Mouse (Mus musculus): ENCODE measurements at regions not wholly inside any gene's neighbourhood (a gene's known extent, or its start where the extent isn't known, plus 50 kb on each side); places are given as distances from the start of the nearest gene placed in this dataset.

GRCm38 (mm10) chr4:54878531-54878930 is 66.3 kb upstream of the Zfp462 start:
- no peak overlapping the region for H3K4me2 ChIP-seq (ENCODE audit: insufficient read depth, low read depth, poor library complexity, severe bottlenecking)
- no peak overlapping the region for H3K27ac ChIP-seq (ENCODE audit: insufficient read depth, low read depth)
- no peaks in the 10 kb centered on the region for H3K4me1 ChIP-seq (ENCODE audit: control insufficient read depth in 1 of 2, insufficient read depth in 2 of 2)
- DNase-seq (ENCODE audit: extremely low read depth), result no peak
- H3K9ac ChIP-seq (ENCODE audit: insufficient read depth, low read depth), result no peak overlapping the region
- no peaks in the 10 kb centered on the region for H3K79me2 ChIP-seq (replicated peaks; ENCODE audit: control insufficient read depth, extremely low read depth, insufficient read depth, poor library complexity, severe bottlenecking)
- in situ Hi-C loops (cut with MboI; ENCODE audit: low pct_ligation_motif_present, low pct_unique_long_range_greater_than_20kb, low sequenced_read_pairs) (no loop called here), dilution Hi-C loops (cut with MboI; ENCODE audit: extremely low pct_ligation_motif_present, extremely low pct_unique_long_range_greater_than_20kb, low sequenced_read_pairs) (no loop called here)
- H3K27me3 ChIP-seq (replicated peaks), result no peaks in the 10 kb centered on the region
- TF ChIP-seq USF2 (conservative IDR thresholded peaks at IDR 0.05; ENCODE audit: low read depth, low read length), result no peak
- no peak for TF ChIP-seq PAX5 (IDR thresholded peaks at IDR 0.05; ENCODE audit: low read length)
- TF ChIP-seq RCOR1 (conservative IDR thresholded peaks at IDR 0.05; ENCODE audit: low read depth, low read length), result no peak
- TF ChIP-seq BHLHE40 (IDR thresholded peaks at IDR 0.05; ENCODE audit: low read depth, low read length), result no peak
- TF ChIP-seq MAFK (IDR thresholded peaks at IDR 0.05; ENCODE audit: insufficient replicate concordance, low read length), result no peak
- no peak for TF ChIP-seq MAZ (IDR thresholded peaks at IDR 0.05; ENCODE audit: low read depth, low read length)
- no peak for TF ChIP-seq E2F4 (IDR thresholded peaks at IDR 0.05; ENCODE audit: insufficient replicate concordance, low read depth, low read length)
- no peak for TF ChIP-seq ZKSCAN1 (IDR thresholded peaks at IDR 0.05; ENCODE audit: borderline replicate concordance, low read depth, low read length)
- TF ChIP-seq KAT2A (IDR thresholded peaks at IDR 0.05; ENCODE audit: insufficient replicate concordance, low read length), result no peak
- no peak for TF ChIP-seq MEF2A (IDR thresholded peaks at IDR 0.05; ENCODE audit: borderline replicate concordance, low read depth, low read length)
- no peak for TF ChIP-seq ZMIZ1 (IDR thresholded peaks at IDR 0.05; ENCODE audit: low read depth, low read length)
- no peak for TF ChIP-seq ZC3H11A (IDR thresholded peaks at IDR 0.05; ENCODE audit: low read depth, low read length)
- TF ChIP-seq SIN3A (IDR thresholded peaks at IDR 0.05; ENCODE audit: low read length), result no peak
- peaks cover 17% of the 10 kb centered on the region for H3K9me3 ChIP-seq (replicated peaks; ENCODE audit: low read length)
- H3K4me3 ChIP-seq (replicated peaks in 1 of 3; ENCODE audit: low read depth in 2 of 3, low read length in 2 of 3, poor library complexity in 1 of 3), result no peak overlapping the region
- H3K36me3 ChIP-seq (replicated peaks in 1 of 2; ENCODE audit: control insufficient read depth in 1 of 2, insufficient read depth in 1 of 2, low read length in 1 of 2), result no peaks in the 10 kb centered on the region

- dilution Hi-C loops (cut with MboI; ENCODE audit: extremely low pct_ligation_motif_present, extremely low pct_unique_long_range_greater_than_20kb, low sequenced_read_pairs) (no loop called here), in situ Hi-C loops (cut with MboI; ENCODE audit: low pct_ligation_motif_present, low pct_unique_long_range_greater_than_20kb, low sequenced_read_pairs) (no loop called here)
- Histone ChIP-seq H3K27me3 (replicated peaks) (no peaks in the 10 kb centered on the region), H3K4me1 (ENCODE audit: control insufficient read depth in 1 of 2, insufficient read depth in 2 of 2) (no peaks in the 10 kb centered on the region), H3K4me2 (ENCODE audit: insufficient read depth, low read depth, poor library complexity, severe bottlenecking) (no peak overlapping the region), H3K9me3 (replicated peaks; ENCODE audit: low read length) (peaks cover 11% of the 10 kb centered on the region), H3K79me2 (replicated peaks; ENCODE audit: control insufficient read depth, extremely low read depth, insufficient read depth, poor library complexity, severe bottlenecking) (no peaks in the 10 kb centered on the region), H3K36me3 (replicated peaks in 1 of 2; ENCODE audit: control insufficient read depth in 1 of 2, insufficient read depth in 1 of 2, low read length in 1 of 2) (no peaks in the 10 kb centered on the region), H3K27ac (ENCODE audit: insufficient read depth, low read depth) (no peak overlapping the region), H3K4me3 (replicated peaks in 1 of 3; ENCODE audit: low read depth in 2 of 3, low read length in 2 of 3, poor library complexity in 1 of 3) (no peak overlapping the region), H3K9ac (ENCODE audit: insufficient read depth, low read depth) (no peak overlapping the region)
- DNase-seq (ENCODE audit: extremely low read depth), result no peak
- TF ChIP-seq ETS1 (conservative IDR thresholded peaks at IDR 0.05; ENCODE audit: low read depth, low read length), result no peak
- TF ChIP-seq NRF1 (IDR thresholded peaks at IDR 0.05; ENCODE audit: low read depth, low read length), result no peak
- no peak for TF ChIP-seq IRF4 (IDR thresholded peaks at IDR 0.05; ENCODE audit: low read depth, low read length)
- TF ChIP-seq SIN3A (IDR thresholded peaks at IDR 0.05; ENCODE audit: low read length), result no peak
- TF ChIP-seq BHLHE40 (IDR thresholded peaks at IDR 0.05; ENCODE audit: low read depth, low read length), result no peak
These were observed 51.6 kb upstream of the Zfp462 start for GRCm38 (mm10) chr4:54893288-54893687.
